Mouse (Mus musculus) liver, postnatal 0 days (tissue): Measurements from ENCODE around the gene Ceacam20. TPM values are rescaled to one million over a fixed set of nuclear protein-coding genes. Genes with fewer than 3 reads are reported as not detected.

ENCODE experiments used
- ATAC-seq: fragments of 200-750 bp; cut with Nextera tagmentation; 2 replicates; pipeline ENCODE4 v1.8.0; 2017; ENCODE audit warnings: mild to moderate bottlenecking, moderate library complexity
- DNase-seq: peaks from one replicate; pipeline ENCODE4 v3.0.0-alpha.2; 2016
- H3K27ac ChIP-seq: fragments of 300-500 bp; sonication (generic); 2 replicates; pipeline ENCODE4 v1.5.1; 2014; ENCODE audit warnings: antibody characterized with exemption, moderate library complexity, mild to moderate bottlenecking, low read depth
- H3K27me3 ChIP-seq: fragments of 300-500 bp; sonication (generic); 2 replicates; pipeline ENCODE4 v1.6.1; 2014; ENCODE audit warnings: low read length, control low read depth, mixed read lengths; ENCODE audit not compliant: insufficient read depth
- H3K36me3 ChIP-seq: fragments of 300-500 bp; sonication (generic); replicated peaks from 2 replicates; pipeline ENCODE4 v1.6.1; 2014; ENCODE audit warnings: mild to moderate bottlenecking, control low read depth, low read length, moderate library complexity, mixed read lengths; ENCODE audit not compliant: insufficient read depth
- H3K4me1 ChIP-seq: fragments of 300-500 bp; sonication (generic); 2 replicates; pipeline ENCODE4 v1.6.1; 2014; ENCODE audit warnings: antibody characterized with exemption, mild to moderate bottlenecking, control low read depth; ENCODE audit not compliant: insufficient read depth
- H3K4me2 ChIP-seq: fragments of 300-500 bp; sonication (generic); 2 replicates; pipeline ENCODE4 v1.6.1; 2014; ENCODE audit warnings: low read depth, mild to moderate bottlenecking, low read length, moderate library complexity, mixed read lengths
- H3K4me3 ChIP-seq: fragments of 300-500 bp; sonication (generic); 2 replicates; pipeline ENCODE4 v1.5.1; 2014; ENCODE audit warnings: low read depth, low read length
- H3K9ac ChIP-seq: fragments of 300-500 bp; sonication (generic); replicated peaks from 2 replicates; pipeline ENCODE4 v1.6.1; 2014; ENCODE audit warnings: mild to moderate bottlenecking, moderate library complexity
- H3K9me3 ChIP-seq: fragments of 300-500 bp; sonication (generic); 2 replicates; pipeline ENCODE4 v1.6.1; 2016; ENCODE audit warnings: mild to moderate bottlenecking, control low read depth, low read length, mixed read lengths
- CTCF ChIP-seq: sonication (generic); IDR thresholded peaks from 2 replicates; pipeline ENCODE4 v1.5.1; 2016; ENCODE audit warnings: antibody characterized with exemption, low read depth
- EP300 ChIP-seq: IDR thresholded peaks from 2 replicates; pipeline ENCODE4 v1.6.1; 2016; ENCODE audit warnings: antibody characterized with exemption, low read depth, mild to moderate bottlenecking
- WGBS: fragments of 180-500 bp; shearing (Covaris S2); extraction: QIAGEN DNeasy Blood & Tissue Kit; methylation state at CpG from one replicate; pipeline ENCODE4 v1.1.7; 2014; ENCODE audit not compliant: insufficient replicate concordance; 5-methylcytosine and 5-hydroxymethylcytosine counted together
- polyA plus RNA-seq: library from polyadenylated mRNA; unstranded; fragments of >200 nt; fragmentation: Nextera tagmentation; extraction: Ambion mirVana; gene quantifications from 2 replicates; pipeline ENCODE4 v1.2.1, GENCODE M21; 2015

Gene Ceacam20
- polyA plus RNA-seq, 1 experiment from 2014 or later, result not detected

DNA sequence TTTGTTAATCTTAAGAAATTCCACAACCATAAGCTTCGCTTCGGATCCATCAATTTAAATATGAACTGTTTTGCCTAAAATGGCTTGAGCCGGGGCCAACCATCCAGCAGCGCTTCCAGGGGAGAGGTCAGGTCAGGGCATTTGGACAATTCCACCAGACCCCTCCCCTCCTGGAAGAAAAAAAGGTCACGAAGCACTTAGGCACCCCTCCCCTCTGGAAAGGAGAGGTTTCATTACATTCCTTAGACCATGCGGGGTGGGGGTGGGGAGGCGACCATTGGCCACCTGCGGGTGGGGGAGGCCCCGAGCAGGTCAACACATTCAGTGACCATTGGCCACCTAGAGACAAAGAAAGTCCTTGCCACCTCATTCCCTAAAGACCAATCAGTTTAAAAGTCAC is 12.2 kb upstream of the Ceacam20 start:
- TF ChIP-seq CTCF (no peak), EP300 (no peak)
- Histone ChIP-seq H3K9ac (no peak overlapping the region), H3K27me3 (no peaks in the 10 kb centered on the region), H3K4me1 (no peaks in the 10 kb centered on the region), H3K36me3 (no peaks in the 10 kb centered on the region), H3K27ac (no peak overlapping the region), H3K4me2 (no peak overlapping the region), H3K9me3 (no peaks in the 10 kb centered on the region), H3K4me3 (no peak overlapping the region)
- 69% methylated on average over 9 of the region's 9 CpGs for WGBS
- no peak for ATAC-seq
- DNase-seq, result no peak

DNA sequence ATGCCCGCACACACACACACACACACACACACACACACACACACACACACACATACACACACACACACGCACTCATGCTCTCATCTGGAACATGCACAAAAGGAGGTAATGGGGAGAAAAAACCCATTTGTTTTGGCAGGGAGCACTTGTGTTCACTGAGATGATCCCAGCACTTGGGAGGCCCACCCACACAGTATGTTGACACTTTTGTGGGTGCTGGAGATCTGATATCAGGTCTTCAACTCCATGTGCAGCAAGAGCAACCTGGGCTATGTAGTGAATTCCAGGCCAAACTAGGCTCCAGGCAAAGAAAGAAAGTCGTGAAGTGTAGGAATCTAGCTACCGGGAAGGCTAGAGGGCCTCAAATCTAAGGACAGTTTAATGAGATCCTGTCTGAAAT is 9.4 kb upstream of the Ceacam20 start:
- no peaks in the 10 kb centered on the region for H3K36me3 ChIP-seq
- H3K4me1 ChIP-seq, result no peaks in the 10 kb centered on the region
- WGBS, result 72% methylated on average over 4 of the region's 4 CpGs
- DNase-seq (no peak), ATAC-seq (0 out of 2 replicates have a peak, but pooled peaks have one; percentile 1)
- no peaks in the 10 kb centered on the region for H3K27me3 ChIP-seq
- no peak overlapping the region for H3K4me2 ChIP-seq
- no peaks in the 10 kb centered on the region for H3K9me3 ChIP-seq
- no peak for TF ChIP-seq CTCF
- TF ChIP-seq EP300, result no peak
- no peak overlapping the region for H3K4me3 ChIP-seq
- no peak overlapping the region for H3K27ac ChIP-seq
- no peak overlapping the region for H3K9ac ChIP-seq

- no peaks in the 10 kb centered on the region for H3K27me3 ChIP-seq
- 2% methylated on average over 7 of the region's 7 CpGs for WGBS
- no peaks in the 10 kb centered on the region for H3K36me3 ChIP-seq
- no peak overlapping the region for H3K9ac ChIP-seq
- H3K27ac ChIP-seq, result no peak overlapping the region
- no peaks in the 10 kb centered on the region for H3K4me1 ChIP-seq
- H3K4me3 ChIP-seq, result no peak overlapping the region
- TF ChIP-seq CTCF (peak; percentile 90), EP300 (no peak)
- ATAC-seq (peak; percentile 80), DNase-seq (peak; percentile 87)
- H3K4me2 ChIP-seq, result no peak overlapping the region
- H3K9me3 ChIP-seq, result no peaks in the 10 kb centered on the region
Observed at GRCm38 (mm10) chr7:19956341-19956781, 8.9 kb upstream of the Ceacam20 start.

- Histone ChIP-seq H3K9me3 (no peaks in the 10 kb centered on the region), H3K9ac (no peak overlapping the region), H3K36me3 (no peaks in the 10 kb centered on the region), H3K4me2 (no peak overlapping the region), H3K27me3 (no peaks in the 10 kb centered on the region), H3K4me1 (no peaks in the 10 kb centered on the region), H3K4me3 (no peak overlapping the region), H3K27ac (no peak overlapping the region)
- WGBS, result 33% methylated on average over 1 of the region's 1 CpGs
- TF ChIP-seq EP300, result no peak
- TF ChIP-seq CTCF, result no peak
- DNase-seq (no peak), ATAC-seq (no peak)
Observed at GRCm38 (mm10) chr7:19962423-19962822, 2.8 kb upstream of the Ceacam20 start.

DNA sequence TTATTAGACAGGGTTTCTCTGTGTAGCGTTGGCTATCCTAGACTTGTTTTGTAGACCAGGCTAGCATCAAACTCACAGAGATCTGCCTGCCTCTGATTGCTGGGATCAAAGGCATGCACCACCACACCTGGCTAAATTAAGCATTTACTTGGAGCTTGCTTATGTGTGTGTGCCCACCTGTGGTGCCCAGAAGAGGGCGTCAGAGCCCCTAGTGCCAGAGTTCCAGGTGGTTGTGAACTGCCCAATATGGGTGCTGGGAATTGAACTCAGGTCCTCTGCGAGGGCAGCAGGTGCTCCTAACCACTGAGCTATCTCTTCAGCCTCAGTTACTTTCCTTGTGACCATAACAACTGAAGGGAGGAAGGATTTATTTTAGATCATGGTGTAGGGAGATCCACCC is 3.9 kb downstream of the Ceacam20 start:
- Histone ChIP-seq H3K4me1 (no peaks in the 10 kb centered on the region), H3K36me3 (no peaks in the 10 kb centered on the region), H3K27ac (no peak overlapping the region), H3K27me3 (no peaks in the 10 kb centered on the region), H3K9ac (no peak overlapping the region), H3K4me3 (no peak overlapping the region), H3K9me3 (peaks cover 3% of the 10 kb centered on the region), H3K4me2 (no peak overlapping the region)
- ATAC-seq (no peak), DNase-seq (no peak)
- WGBS, result 70% methylated on average over 3 of the region's 3 CpGs
- TF ChIP-seq CTCF, result no peak
- no peak for TF ChIP-seq EP300

DNA sequence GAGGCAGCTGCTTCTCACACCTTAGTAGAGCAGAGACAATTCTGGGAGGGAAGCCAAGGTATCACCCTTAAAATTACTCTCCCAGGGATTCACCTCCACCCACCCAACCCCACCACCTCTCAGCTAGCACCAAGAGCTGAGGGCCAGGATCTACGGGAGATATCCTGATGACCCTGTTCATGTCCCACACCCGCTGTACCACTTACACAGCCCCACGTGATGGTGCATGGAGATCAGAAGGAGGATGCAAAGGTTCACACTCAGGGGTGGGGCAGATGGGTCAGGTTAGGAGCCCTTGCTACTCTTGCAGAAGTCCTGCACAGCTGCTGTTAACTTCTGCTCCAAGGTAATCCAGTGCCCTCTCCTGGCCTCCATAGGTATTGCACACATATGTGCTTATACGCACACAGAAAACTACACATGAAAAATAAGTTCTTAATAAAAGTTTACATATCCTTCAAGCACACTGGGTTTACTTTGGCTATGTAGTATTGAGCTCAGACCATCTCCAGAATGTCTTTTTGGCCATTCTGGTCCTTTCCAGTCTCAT is 4.4 kb downstream of the Ceacam20 start:
- Histone ChIP-seq H3K27me3 (no peaks in the 10 kb centered on the region), H3K9ac (no peak overlapping the region), H3K4me3 (no peak overlapping the region), H3K27ac (no peak overlapping the region), H3K36me3 (no peaks in the 10 kb centered on the region), H3K9me3 (peaks cover 3% of the 10 kb centered on the region), H3K4me2 (no peak overlapping the region), H3K4me1 (no peaks in the 10 kb centered on the region)
- 84% methylated on average over 4 of the region's 4 CpGs for WGBS
- TF ChIP-seq CTCF (peak; percentile 27), EP300 (no peak)
- DNase-seq, result no peak
- ATAC-seq, result no peak
